Mouse (Mus musculus) liver, postnatal 0 days (tissue): Measurements from ENCODE around the gene Zmat5. TPM values are rescaled to one million over a fixed set of nuclear protein-coding genes. Genes with fewer than 3 reads are reported as not detected.

Experiments
- ATAC-seq: fragments of 200-750 bp; cut with Nextera tagmentation; 2 replicates; pipeline ENCODE4 v1.8.0; 2017; ENCODE audit warnings: mild to moderate bottlenecking, moderate library complexity
- DNase-seq: peaks from one replicate; pipeline ENCODE4 v3.0.0-alpha.2; 2016
- H3K27ac ChIP-seq: fragments of 300-500 bp; sonication (generic); 2 replicates; pipeline ENCODE4 v1.5.1; 2014; ENCODE audit warnings: antibody characterized with exemption, moderate library complexity, mild to moderate bottlenecking, low read depth
- H3K27me3 ChIP-seq: fragments of 300-500 bp; sonication (generic); 2 replicates; pipeline ENCODE4 v1.6.1; 2014; ENCODE audit warnings: low read length, control low read depth, mixed read lengths; ENCODE audit not compliant: insufficient read depth
- H3K36me3 ChIP-seq: fragments of 300-500 bp; sonication (generic); replicated peaks from 2 replicates; pipeline ENCODE4 v1.6.1; 2014; ENCODE audit warnings: mild to moderate bottlenecking, control low read depth, low read length, moderate library complexity, mixed read lengths; ENCODE audit not compliant: insufficient read depth
- H3K4me1 ChIP-seq: fragments of 300-500 bp; sonication (generic); 2 replicates; pipeline ENCODE4 v1.6.1; 2014; ENCODE audit warnings: antibody characterized with exemption, mild to moderate bottlenecking, control low read depth; ENCODE audit not compliant: insufficient read depth
- H3K4me2 ChIP-seq: fragments of 300-500 bp; sonication (generic); 2 replicates; pipeline ENCODE4 v1.6.1; 2014; ENCODE audit warnings: low read depth, mild to moderate bottlenecking, low read length, moderate library complexity, mixed read lengths
- H3K4me3 ChIP-seq: fragments of 300-500 bp; sonication (generic); 2 replicates; pipeline ENCODE4 v1.5.1; 2014; ENCODE audit warnings: low read depth, low read length
- H3K9ac ChIP-seq: fragments of 300-500 bp; sonication (generic); replicated peaks from 2 replicates; pipeline ENCODE4 v1.6.1; 2014; ENCODE audit warnings: mild to moderate bottlenecking, moderate library complexity
- H3K9me3 ChIP-seq: fragments of 300-500 bp; sonication (generic); 2 replicates; pipeline ENCODE4 v1.6.1; 2016; ENCODE audit warnings: mild to moderate bottlenecking, control low read depth, low read length, mixed read lengths
- CTCF ChIP-seq: sonication (generic); IDR thresholded peaks from 2 replicates; pipeline ENCODE4 v1.5.1; 2016; ENCODE audit warnings: antibody characterized with exemption, low read depth
- EP300 ChIP-seq: IDR thresholded peaks from 2 replicates; pipeline ENCODE4 v1.6.1; 2016; ENCODE audit warnings: antibody characterized with exemption, low read depth, mild to moderate bottlenecking
- WGBS: fragments of 180-500 bp; shearing (Covaris S2); extraction: QIAGEN DNeasy Blood & Tissue Kit; methylation state at CpG from one replicate; pipeline ENCODE4 v1.1.7; 2014; ENCODE audit not compliant: insufficient replicate concordance; 5-methylcytosine and 5-hydroxymethylcytosine counted together
- polyA plus RNA-seq: library from polyadenylated mRNA; unstranded; fragments of >200 nt; fragmentation: Nextera tagmentation; extraction: Ambion mirVana; gene quantifications from 2 replicates; pipeline ENCODE4 v1.2.1, GENCODE M21; 2015

The Zmat5 gene
- polyA plus RNA-seq, 1 experiment from 2014 or later, result 18.6 TPM

DNA sequence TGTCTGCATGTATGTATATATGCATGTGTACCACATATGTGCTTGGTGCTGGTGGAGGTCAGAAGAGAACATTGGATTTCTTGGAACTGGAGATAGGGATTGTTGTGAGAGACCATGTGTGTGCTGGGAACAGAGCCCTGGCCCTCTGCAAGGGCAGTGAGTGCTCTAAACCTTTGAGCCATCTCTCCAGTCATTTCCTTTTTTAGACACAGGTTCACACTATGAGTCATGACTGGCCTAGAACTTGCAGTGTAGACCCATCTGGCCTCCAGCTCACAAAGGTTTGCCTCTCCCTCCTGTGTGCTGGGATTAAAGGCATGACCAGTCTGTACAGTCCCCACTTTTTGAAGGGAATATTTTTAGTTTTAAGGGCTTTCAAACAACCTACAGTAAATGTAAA is 8.3 kb downstream of the Zmat5 start:
- no peaks in the 10 kb centered on the region for H3K27me3 ChIP-seq
- ATAC-seq (no peak), DNase-seq (no peak)
- TF ChIP-seq CTCF (no peak), EP300 (no peak)
- H3K9me3 ChIP-seq, result no peaks in the 10 kb centered on the region
- no peaks in the 10 kb centered on the region for H3K4me1 ChIP-seq
- H3K36me3 ChIP-seq, result no peaks in the 10 kb centered on the region
- H3K4me3 ChIP-seq, result no peak overlapping the region
- H3K27ac ChIP-seq, result no peak overlapping the region
- H3K9ac ChIP-seq, result no peak overlapping the region
- H3K4me2 ChIP-seq, result no peak overlapping the region

DNA sequence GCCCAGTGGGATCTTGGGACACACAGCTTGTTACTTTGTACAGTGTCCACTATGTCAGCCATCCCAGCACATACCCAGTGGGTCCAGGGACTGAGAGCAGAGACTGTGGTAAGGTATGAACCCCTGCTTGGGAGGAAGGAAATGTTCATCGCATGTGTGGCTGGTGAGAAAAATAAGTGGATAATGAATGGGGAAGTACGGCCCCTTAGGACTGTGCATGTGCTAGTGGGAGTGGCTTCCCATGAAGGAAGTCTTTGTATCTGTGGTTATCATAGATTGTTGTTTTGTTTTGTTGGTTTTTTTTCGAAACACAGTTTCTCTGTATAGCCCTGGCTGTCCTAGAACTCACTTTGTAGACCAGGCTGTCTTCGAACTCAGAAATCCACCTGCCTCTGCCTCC is 10.2 kb downstream of the Zmat5 start:
- Histone ChIP-seq H3K4me3 (no peak overlapping the region), H3K4me2 (no peak overlapping the region), H3K9me3 (no peaks in the 10 kb centered on the region), H3K27ac (no peak overlapping the region), H3K4me1 (no peaks in the 10 kb centered on the region), H3K9ac (no peak overlapping the region), H3K36me3 (no peaks in the 10 kb centered on the region), H3K27me3 (no peaks in the 10 kb centered on the region)
- ATAC-seq (no peak), DNase-seq (no peak)
- TF ChIP-seq CTCF (no peak), EP300 (no peak)
- WGBS, result 49% methylated on average over 4 of the region's 4 CpGs

DNA sequence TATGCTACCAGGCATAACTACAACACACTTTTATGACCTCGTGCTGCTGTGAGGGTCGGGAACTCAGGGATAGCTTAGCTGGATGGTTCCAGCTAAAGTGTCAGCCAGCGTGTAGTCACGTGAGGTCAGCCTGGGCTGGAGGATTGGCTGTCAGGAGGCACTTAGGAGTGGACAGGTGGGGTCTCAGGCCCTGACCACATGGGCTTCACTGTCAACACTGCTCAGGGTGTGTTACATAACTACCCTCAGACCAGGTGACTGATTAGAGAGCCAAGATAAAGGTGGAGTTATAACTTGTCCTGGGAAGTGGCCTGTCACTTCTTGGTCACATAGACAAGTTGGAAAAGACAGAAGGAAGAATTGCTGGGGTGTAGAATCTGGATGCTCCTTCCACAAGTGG is 11.1 kb downstream of the Zmat5 start:
- TF ChIP-seq CTCF (no peak), EP300 (no peak)
- H3K4me2 ChIP-seq, result no peak overlapping the region
- WGBS, result 81% methylated on average over 4 of the region's 4 CpGs
- DNase-seq (no peak), ATAC-seq (no peak)
- H3K9ac ChIP-seq, result no peak overlapping the region
- no peak overlapping the region for H3K27ac ChIP-seq
- no peaks in the 10 kb centered on the region for H3K27me3 ChIP-seq
- H3K9me3 ChIP-seq, result no peaks in the 10 kb centered on the region
- H3K4me3 ChIP-seq, result no peak overlapping the region
- no peaks in the 10 kb centered on the region for H3K36me3 ChIP-seq
- H3K4me1 ChIP-seq, result no peaks in the 10 kb centered on the region

DNA sequence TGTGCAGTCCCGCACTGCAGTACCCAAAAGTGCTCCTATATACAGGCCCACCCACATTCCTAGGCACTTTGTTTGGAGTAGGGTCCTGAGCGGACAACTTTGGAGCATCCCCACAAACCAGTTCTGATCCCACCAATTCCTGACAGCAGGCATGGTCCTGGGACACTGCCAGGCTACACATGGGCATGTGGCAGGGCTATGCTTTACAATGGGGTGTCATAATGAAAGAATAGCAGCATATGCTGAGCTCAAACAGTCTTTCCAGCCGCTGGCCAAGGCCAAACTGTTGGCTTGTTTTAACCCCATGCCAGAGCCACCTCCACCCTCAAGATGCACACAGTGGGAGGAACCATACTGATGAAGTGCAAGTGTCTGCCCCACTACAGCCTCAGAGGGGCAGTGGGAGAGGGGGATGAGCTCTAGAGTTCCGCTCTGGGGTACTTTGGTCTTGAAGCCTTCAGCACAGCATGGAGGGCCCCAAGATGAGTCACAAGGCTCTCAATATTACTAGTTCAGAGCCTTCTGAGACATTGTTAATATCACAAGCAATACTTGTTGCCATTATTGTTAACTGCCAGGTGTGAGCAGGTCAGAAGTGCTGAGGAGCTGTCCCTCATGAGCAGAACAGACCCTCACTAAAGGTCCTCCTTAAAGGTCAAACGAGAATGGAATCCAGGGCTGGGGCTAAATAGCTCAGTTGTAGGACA is 12.2 kb downstream of the Zmat5 start:
- WGBS, result 86% methylated on average over 5 of the region's 5 CpGs
- Histone ChIP-seq H3K4me3 (no peak overlapping the region), H3K4me2 (no peak overlapping the region), H3K27me3 (no peaks in the 10 kb centered on the region), H3K9me3 (no peaks in the 10 kb centered on the region), H3K4me1 (no peaks in the 10 kb centered on the region), H3K27ac (no peak overlapping the region), H3K9ac (no peak overlapping the region; the same call in 1 of the 2 replicates), H3K36me3 (no peaks in the 10 kb centered on the region)
- DNase-seq, result no peak
- TF ChIP-seq CTCF (no peak), EP300 (no peak)
- no peak for ATAC-seq

DNA sequence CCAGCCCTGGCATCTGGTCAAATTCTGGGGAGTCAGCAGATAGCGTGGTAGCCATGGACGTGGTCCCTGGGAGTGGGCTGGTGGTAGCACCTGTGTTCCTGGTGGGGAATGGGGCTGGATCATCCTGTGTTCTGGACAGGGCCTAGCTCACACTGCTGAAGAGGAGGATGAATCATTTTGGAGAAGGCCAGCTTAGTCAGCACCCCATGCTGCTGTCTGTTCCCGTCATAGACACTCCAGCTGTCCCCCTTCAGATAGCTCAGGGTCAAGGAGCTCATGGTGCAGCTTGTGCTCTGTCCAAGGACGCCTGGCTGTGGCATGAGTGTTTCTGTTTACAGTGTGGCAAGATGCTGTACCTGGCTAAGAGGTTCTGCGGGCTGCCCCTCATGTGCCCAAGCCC is 14.1 kb downstream of the Zmat5 start:
- Histone ChIP-seq H3K36me3 (peaks cover 4% of the 10 kb centered on the region; the same call in 1 of the 2 replicates), H3K27ac (no peak overlapping the region), H3K9ac (no peak overlapping the region), H3K4me1 (no peaks in the 10 kb centered on the region), H3K4me3 (no peak overlapping the region), H3K9me3 (no peaks in the 10 kb centered on the region), H3K4me2 (no peak overlapping the region), H3K27me3 (no peaks in the 10 kb centered on the region)
- no peak for TF ChIP-seq EP300
- no peak for TF ChIP-seq CTCF
- ATAC-seq, result no peak
- no peak for DNase-seq
- 74% methylated on average over 5 of the region's 5 CpGs for WGBS

DNA sequence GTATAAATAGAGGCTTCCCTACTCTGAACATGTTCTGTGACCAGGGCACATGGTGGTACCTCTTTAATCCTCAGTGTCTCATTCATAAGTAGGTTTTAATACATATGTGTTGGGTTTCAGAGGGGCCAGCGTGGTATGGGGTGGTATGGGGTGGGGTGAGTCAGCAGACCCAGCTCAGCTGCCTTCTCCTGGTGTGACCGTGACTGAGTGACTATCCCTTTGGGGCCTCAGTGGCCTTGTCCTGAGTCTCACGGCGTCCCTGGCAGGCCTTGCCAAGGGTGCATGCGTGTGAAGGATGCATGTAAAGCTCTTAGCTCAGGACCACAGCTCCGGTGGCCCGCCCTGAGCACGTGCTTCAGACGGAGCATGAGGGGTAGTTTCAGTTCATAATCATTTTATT is 15.5 kb downstream of the Zmat5 start:
- Histone ChIP-seq H3K9ac (no peak overlapping the region), H3K4me2 (no peak overlapping the region), H3K9me3 (no peaks in the 10 kb centered on the region), H3K4me3 (no peak overlapping the region), H3K27me3 (no peaks in the 10 kb centered on the region), H3K36me3 (peaks cover 4% of the 10 kb centered on the region; the same call in 1 of the 2 replicates), H3K27ac (no peak overlapping the region), H3K4me1 (no peaks in the 10 kb centered on the region)
- ATAC-seq (no peak), DNase-seq (no peak)
- TF ChIP-seq EP300, result no peak
- TF ChIP-seq CTCF, result no peak
- WGBS, result 84% methylated on average over 9 of the region's 9 CpGs

DNA sequence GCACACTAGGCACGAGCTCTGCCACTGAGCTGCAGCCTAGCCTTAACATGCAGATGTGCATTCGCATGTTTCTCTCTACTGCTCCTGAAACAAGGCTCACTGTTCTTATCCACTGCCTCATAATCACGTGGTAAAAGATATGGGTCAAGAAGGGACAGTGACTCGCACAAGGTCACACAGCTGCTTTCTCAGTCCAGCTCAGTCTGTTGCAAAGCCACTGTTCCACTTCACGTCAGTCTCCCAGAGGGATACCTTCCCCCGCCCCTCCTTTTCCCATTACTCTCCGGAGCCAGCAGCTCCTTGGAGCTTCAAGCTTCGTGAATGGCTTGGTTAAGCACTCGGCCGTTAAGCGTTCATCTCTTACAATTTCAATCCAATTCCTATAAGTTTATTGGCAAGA is 15.9 kb downstream of the Zmat5 start:
- no peaks in the 10 kb centered on the region for H3K4me1 ChIP-seq
- H3K9me3 ChIP-seq, result no peaks in the 10 kb centered on the region
- no peaks in the 10 kb centered on the region for H3K27me3 ChIP-seq
- DNase-seq (no peak), ATAC-seq (no peak)
- H3K27ac ChIP-seq, result no peak overlapping the region
- H3K4me2 ChIP-seq, result no peak overlapping the region
- peaks cover 4% of the 10 kb centered on the region; the same call in 1 of the 2 replicates for H3K36me3 ChIP-seq
- no peak overlapping the region for H3K9ac ChIP-seq
- TF ChIP-seq CTCF, result no peak
- 71% methylated on average over 11 of the region's 11 CpGs for WGBS
- no peak overlapping the region for H3K4me3 ChIP-seq
